Mouse (Mus musculus) CH12.LX (cell line): ENCODE results near the gene Eps15l1.

Experiments used
- MAFK ChIP-seq: IDR thresholded peaks from 2 replicates; pipeline ENCODE4 v1.6.1; 2011; ENCODE audit warnings: low read length, improper control_type of control experiment; ENCODE audit not compliant: insufficient replicate concordance
- TBP ChIP-seq: conservative IDR thresholded peaks from 2 replicates; pipeline ENCODE4 v1.6.1; 2011; ENCODE audit warnings: low read depth, low read length, improper control_type of control experiment
- ZNF384 ChIP-seq: IDR thresholded peaks from 2 replicates; pipeline ENCODE4 v1.6.1; 2012; ENCODE audit warnings: low read depth, low read length, improper control_type of control experiment, inconsistent platforms

- TF ChIP-seq ZNF384 (no peak), TBP (no peak), MAFK (no peak)
Observed at GRCm38 (mm10) chr8:72415252-72415651, 6.0 kb downstream of the Eps15l1 start.
